Mouse (Mus musculus): ENCODE measurements around the gene Cyp2d26. TPM values are rescaled to one million over a fixed set of nuclear protein-coding genes. Genes with fewer than 3 reads are reported as not detected.
"Not testable (repeated sequence)": the region's sequence is repeated elsewhere in the genome, so short reads cannot be mapped to it uniquely, and the experiment has no call there.

The Cyp2d26 gene
- polyA plus RNA-seq, 1 experiment from 2014 or later = not detected

- WGBS = 83% methylated on average over 1 of the region's 1 CpGs
These were observed 10.3 kb downstream of the Cyp2d26 start for GRCm38 (mm10) chr15:82783800-82784199.

DNA sequence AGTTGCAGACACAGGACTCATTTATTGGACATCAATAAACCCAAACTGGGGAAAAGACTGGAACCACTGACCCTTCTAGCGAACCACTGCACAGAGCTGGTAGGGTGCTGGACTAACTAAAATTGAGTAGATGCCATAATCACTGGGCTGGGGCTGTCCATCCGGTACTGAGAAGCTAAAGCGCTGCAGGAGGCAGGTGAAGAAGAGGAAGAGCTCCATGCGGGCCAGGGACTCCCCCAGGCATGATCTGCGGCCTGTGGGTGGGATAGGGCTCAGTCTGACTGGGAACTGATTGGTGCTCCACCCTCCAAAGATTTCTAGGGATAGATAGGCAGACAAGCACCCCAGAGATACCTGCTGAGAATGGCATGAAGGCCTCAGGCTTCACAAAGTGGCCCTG is 16.2 kb downstream of the Cyp2d26 start:
- DNase-seq (ENCODE audit: low spot score, missing footprints); ATAC-seq (ENCODE audit: low FRiP score); H3K4me1 ChIP-seq (ENCODE audit: control insufficient read depth, insufficient read depth, low read length); H3K27me3 ChIP-seq (ENCODE audit: control insufficient read depth, insufficient read depth, low read length); H3K4me3 ChIP-seq (ENCODE audit: low read depth, low read length); H3K36me3 ChIP-seq (ENCODE audit: control insufficient read depth, insufficient read depth, low read length); H3K9ac ChIP-seq (ENCODE audit: low read length); H3K4me2 ChIP-seq; H3K9me3 ChIP-seq (ENCODE audit: control insufficient read depth, low read length); H3K27ac ChIP-seq (ENCODE audit: low read depth, low read length): not testable (repeated sequence)
- 88% methylated on average over 5 of the region's 5 CpGs for WGBS

More at GRCm38 (mm10) chr15:82783800-82784199, 10.3 kb downstream of the Cyp2d26 start:
- no peaks in the 10 kb centered on the region for H3K36me3 ChIP-seq (ENCODE audit: control insufficient read depth, insufficient read depth, low read length)
- no peak overlapping the region for H3K4me2 ChIP-seq
- no peaks in the 10 kb centered on the region for H3K9me3 ChIP-seq (ENCODE audit: control insufficient read depth, low read length)
- no peak overlapping the region for H3K27ac ChIP-seq (ENCODE audit: low read depth, low read length)
- H3K9ac ChIP-seq (ENCODE audit: low read length) = no peak overlapping the region
- no peaks in the 10 kb centered on the region for H3K4me1 ChIP-seq (ENCODE audit: control insufficient read depth, insufficient read depth, low read length)
- H3K4me3 ChIP-seq (ENCODE audit: low read depth, low read length) = no peak overlapping the region
- DNase-seq (ENCODE audit: low spot score, missing footprints) (no peak), ATAC-seq (ENCODE audit: low FRiP score) (no peak)
- no peaks in the 10 kb centered on the region for H3K27me3 ChIP-seq (ENCODE audit: control insufficient read depth, insufficient read depth, low read length)

GRCm38 (mm10) chr15:82765943-82766342 is 28.2 kb downstream of the Cyp2d26 start:
- H3K4me3 ChIP-seq (ENCODE audit: low read depth, low read length) = no peak overlapping the region
- no peaks in the 10 kb centered on the region for H3K4me1 ChIP-seq (ENCODE audit: control insufficient read depth, insufficient read depth, low read length)
- no peak overlapping the region for H3K9ac ChIP-seq (ENCODE audit: low read length)
- no peaks in the 10 kb centered on the region for H3K9me3 ChIP-seq (ENCODE audit: control insufficient read depth, low read length)
- no peaks in the 10 kb centered on the region for H3K27me3 ChIP-seq (ENCODE audit: control insufficient read depth, insufficient read depth, low read length)
- WGBS = 72% methylated on average over 2 of the region's 2 CpGs
- DNase-seq (ENCODE audit: low spot score, missing footprints) (no peak), ATAC-seq (ENCODE audit: low FRiP score) (no peak)
- H3K36me3 ChIP-seq (ENCODE audit: control insufficient read depth, insufficient read depth, low read length) = no peaks in the 10 kb centered on the region
- H3K4me2 ChIP-seq = no peak overlapping the region
- H3K27ac ChIP-seq (ENCODE audit: low read depth, low read length) = no peak overlapping the region

- 82% methylated on average over 6 of the region's 6 CpGs for WGBS
- DNase-seq (ENCODE audit: low spot score, missing footprints) = no peak
- no peak overlapping the region for H3K27ac ChIP-seq (ENCODE audit: low read depth, low read length)
These were observed 29.2 kb downstream of the Cyp2d26 start for GRCm38 (mm10) chr15:82764881-82765280.

DNA sequence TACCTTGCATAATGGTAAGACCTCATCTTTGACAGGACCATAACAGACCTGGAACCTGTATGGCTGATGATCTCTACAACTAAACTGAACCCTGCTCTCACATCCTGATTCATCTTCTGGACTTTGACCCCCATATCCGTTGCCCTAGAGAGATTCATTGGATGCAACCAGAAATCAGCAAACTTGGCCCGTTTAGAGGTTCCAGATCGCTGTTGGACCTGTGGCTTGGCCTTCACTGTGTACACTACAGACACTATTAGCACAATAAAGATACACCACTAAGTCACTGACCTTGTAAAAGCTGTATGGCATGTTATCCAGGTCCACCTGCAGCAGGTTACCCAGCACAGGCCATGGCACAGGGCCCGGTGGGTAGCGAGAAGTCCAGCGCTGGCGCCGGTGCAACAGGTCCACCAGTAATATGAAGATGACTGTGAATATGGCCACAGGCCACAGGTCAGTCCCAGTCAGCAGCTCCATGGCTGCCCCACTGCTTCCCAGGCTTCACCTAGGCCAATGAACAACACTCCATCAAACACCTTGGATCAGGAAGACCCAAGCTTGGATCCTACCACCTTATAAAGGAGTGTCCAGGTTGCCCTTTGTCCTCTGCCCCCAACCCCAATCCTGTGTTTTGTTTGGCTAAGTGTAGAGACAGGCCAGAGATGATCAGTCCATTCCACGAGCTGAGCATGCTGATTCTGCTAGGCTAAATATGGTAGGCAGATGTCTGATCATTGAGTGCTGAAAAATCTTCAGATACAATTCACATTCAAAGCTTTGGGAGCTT is 30.3 kb downstream of the Cyp2d26 start, which contains the start of gene Cyp2d40:
Gene Cyp2d40 (minus strand): TSS at position 553 of the 790 bp plus-strand sequence.
- H3K27me3 ChIP-seq (ENCODE audit: control insufficient read depth, insufficient read depth, low read length) = no peaks in the 10 kb centered on the region
- whole genome bisulfite sequencing = 93% methylated on average over 9 of the region's 9 CpGs
- no peaks in the 10 kb centered on the region for H3K4me1 ChIP-seq (ENCODE audit: control insufficient read depth, insufficient read depth, low read length)
- no peak within 1 kb of the TSS for H3K4me2 ChIP-seq
- H3K36me3 ChIP-seq (ENCODE audit: control insufficient read depth, insufficient read depth, low read length) = no peaks in the 10 kb centered on the region
- no peak within 1 kb of the TSS for H3K27ac ChIP-seq (ENCODE audit: low read depth, low read length)
- H3K4me3 ChIP-seq (ENCODE audit: low read depth, low read length) = no peak within 1 kb of the TSS
- ATAC-seq (ENCODE audit: low FRiP score) = no peak
- no peak for DNase-seq (ENCODE audit: low spot score, missing footprints)
- no peaks in the 10 kb centered on the region for H3K9me3 ChIP-seq (ENCODE audit: control insufficient read depth, low read length)
- H3K9ac ChIP-seq (ENCODE audit: low read length) = no peak within 1 kb of the TSS

More at GRCm38 (mm10) chr15:82764881-82765280, 29.2 kb downstream of the Cyp2d26 start:
- Histone ChIP-seq H3K4me1 (ENCODE audit: control insufficient read depth, insufficient read depth, low read length) (no peaks in the 10 kb centered on the region), H3K4me2 (no peak overlapping the region), H3K9me3 (ENCODE audit: control insufficient read depth, low read length) (no peaks in the 10 kb centered on the region), H3K36me3 (ENCODE audit: control insufficient read depth, insufficient read depth, low read length) (no peaks in the 10 kb centered on the region), H3K27me3 (ENCODE audit: control insufficient read depth, insufficient read depth, low read length) (no peaks in the 10 kb centered on the region), H3K9ac (ENCODE audit: low read length) (no peak overlapping the region), H3K4me3 (ENCODE audit: low read depth, low read length) (no peak overlapping the region)
- ATAC-seq (ENCODE audit: low FRiP score) = no peak

- Histone ChIP-seq H3K4me1 (ENCODE audit: control insufficient read depth, insufficient read depth, low read length) (no peaks in the 10 kb centered on the region), H3K27ac (ENCODE audit: low read depth, low read length) (no peak overlapping the region), H3K27me3 (ENCODE audit: control insufficient read depth, insufficient read depth, low read length) (no peaks in the 10 kb centered on the region), H3K4me2 (no peak overlapping the region), H3K36me3 (ENCODE audit: control insufficient read depth, insufficient read depth, low read length) (no peaks in the 10 kb centered on the region), H3K9ac (ENCODE audit: low read length) (no peak overlapping the region), H3K9me3 (ENCODE audit: control insufficient read depth, low read length) (no peaks in the 10 kb centered on the region), H3K4me3 (ENCODE audit: low read depth, low read length) (no peak overlapping the region)
- ATAC-seq (ENCODE audit: low FRiP score) (no peak), DNase-seq (ENCODE audit: low spot score, missing footprints) (no peak)
- 50% methylated on average over 1 of the region's 1 CpGs for whole genome bisulfite sequencing
These were observed 46.0 kb downstream of the Cyp2d26 start for GRCm38 (mm10) chr15:82748141-82748540.

DNA sequence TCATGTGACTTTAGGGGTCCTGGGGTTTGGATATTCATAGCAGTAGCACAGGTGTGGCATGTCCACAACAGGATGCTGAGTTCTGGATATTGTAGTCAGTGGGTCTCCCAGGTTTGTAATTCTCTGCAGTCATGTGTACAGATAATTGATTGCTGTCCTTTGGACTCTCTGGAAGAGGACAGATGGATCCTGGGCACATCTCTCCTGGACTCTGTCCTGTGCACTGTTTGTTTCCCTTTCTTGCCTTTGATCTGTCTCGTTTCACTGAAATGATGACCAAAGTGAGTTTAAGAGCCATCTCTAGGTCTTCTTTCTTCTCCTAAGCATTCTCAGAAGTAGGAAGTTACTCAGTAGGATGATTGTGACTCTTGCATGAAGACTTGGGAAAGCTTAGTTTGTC is 46.6 kb downstream of the Cyp2d26 start:
- Histone ChIP-seq H3K27me3 (ENCODE audit: control insufficient read depth, insufficient read depth, low read length) (no peaks in the 10 kb centered on the region), H3K4me2 (no peak overlapping the region), H3K27ac (ENCODE audit: low read depth, low read length) (no peak overlapping the region), H3K4me3 (ENCODE audit: low read depth, low read length) (no peak overlapping the region), H3K9ac (ENCODE audit: low read length) (no peak overlapping the region), H3K9me3 (ENCODE audit: control insufficient read depth, low read length) (no peaks in the 10 kb centered on the region), H3K36me3 (ENCODE audit: control insufficient read depth, insufficient read depth, low read length) (no peaks in the 10 kb centered on the region), H3K4me1 (ENCODE audit: control insufficient read depth, insufficient read depth, low read length) (no peaks in the 10 kb centered on the region)
- DNase-seq (ENCODE audit: low spot score, missing footprints) = no peak
- WGBS = 75% methylated on average over 1 of the region's 1 CpGs
- no peak for ATAC-seq (ENCODE audit: low FRiP score)

Small RNA genes lying within 50 kb of the gene (microRNA-seq; reads per million reads assigned to microRNA genes)
- gene Gm27618 = not detected

Other genes starting within 250 kb of the Cyp2d26 start
- not detected in 2 replicates for gene Cyp2d12, start 239.2 kb downstream of the Cyp2d26 start, polyA plus RNA-seq (2014; fragmentation: Nextera tagmentation; extraction: Ambion mirVana)
- not detected in 2 replicates for gene Cyp2d34, start 173.3 kb downstream of the Cyp2d26 start, polyA plus RNA-seq (2014; fragmentation: Nextera tagmentation; extraction: Ambion mirVana)
- gene Cyp2d40, start 30.1 kb downstream of the Cyp2d26 start, polyA plus RNA-seq (2014; fragmentation: Nextera tagmentation; extraction: Ambion mirVana) = not detected in 2 replicates
- 12.3 and 13.5 TPM in 2 replicates for gene Tcf20, start 193.6 kb upstream of the Cyp2d26 start, polyA plus RNA-seq (2014; fragmentation: Nextera tagmentation; extraction: Ambion mirVana)
- gene Nfam1, start 239.0 kb upstream of the Cyp2d26 start, polyA plus RNA-seq (2014; fragmentation: Nextera tagmentation; extraction: Ambion mirVana) = 3.9 and 4.0 TPM in 2 replicates

All from midbrain, embryonic 11.5 days (tissue).